Comparison of ENCODE assay signal across 7 mouse cellular contexts in the genomic region with DNA sequence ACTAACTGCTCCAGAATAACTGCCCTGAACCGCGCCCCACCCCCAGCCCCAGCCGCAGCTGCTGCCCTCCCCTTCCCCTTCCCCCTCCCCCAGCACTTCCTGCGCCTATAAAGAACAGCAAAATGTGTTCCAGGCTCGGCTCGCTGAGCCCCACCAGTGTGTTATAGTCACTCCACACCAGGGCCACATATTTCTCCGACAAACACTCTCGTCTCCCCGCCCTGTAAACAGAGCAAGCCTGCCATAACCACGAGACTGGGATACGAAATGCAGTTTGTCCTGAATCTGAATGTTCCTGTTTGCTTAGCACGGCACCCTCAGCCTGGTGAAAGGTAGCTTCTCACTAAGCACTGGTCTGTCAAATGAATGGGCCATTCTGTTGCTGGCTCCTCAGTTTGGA. TPM values are rescaled to one million over a fixed set of nuclear protein-coding genes. Genes with fewer than 3 reads are reported as not detected.
DNase-seq lines count a peak whose midpoint lies in the region; ATAC-seq and TF ChIP-seq lines count a peak whose summit lies in the region.

No protein-coding gene starts in this region.

- no peaks in the 10 kb centered on the region; the same call in 1 of the 2 replicates for H3K4me1 ChIP-seq in embryonic fibroblast, embryonic 13.5 days (ENCODE audit: control insufficient read depth, insufficient read depth, low read length)
- H3K4me1 ChIP-seq in hindbrain, embryonic 13.5 days (replicated peaks): peaks cover 42% of the 10 kb centered on the region
- peaks cover 20% of the 10 kb centered on the region for H3K4me1 ChIP-seq in liver, embryonic 16.5 days (ENCODE audit: control insufficient read depth, low read depth, low read length)
- peaks cover 43% of the 10 kb centered on the region for H3K4me1 ChIP-seq in neural tube, embryonic 15.5 days

- no peaks in the 10 kb centered on the region for H3K36me3 ChIP-seq in hindbrain, embryonic 13.5 days
- no peaks in the 10 kb centered on the region for H3K36me3 ChIP-seq in liver, embryonic 16.5 days (ENCODE audit: control insufficient read depth, insufficient read depth)
- H3K36me3 ChIP-seq in neural tube, embryonic 15.5 days: no peaks in the 10 kb centered on the region

- H3K27ac ChIP-seq in embryonic fibroblast, embryonic 13.5 days (ENCODE audit: insufficient read depth, low read length): peak overlapping the region; percentile 23
- H3K27ac ChIP-seq in hindbrain, embryonic 13.5 days: peak overlapping the region; percentile 73
- H3K27ac ChIP-seq in liver, embryonic 16.5 days (ENCODE audit: low read length): peak overlapping the region; percentile 67
- H3K27ac ChIP-seq in neural tube, embryonic 15.5 days (replicated peaks): peak overlapping the region; percentile 81

- peak; percentile 41; the same call in 1 of the 2 replicates for ATAC-seq in hindbrain, embryonic 13.5 days (ENCODE audit: low FRiP score)
- peak; percentile 47 for ATAC-seq in liver, embryonic 16.5 days (ENCODE audit: low read depth)
- no peak for ATAC-seq in neural tube, embryonic 15.5 days (ENCODE audit: low FRiP score)

- H3K9me3 ChIP-seq in hindbrain, embryonic 13.5 days: no peaks in the 10 kb centered on the region
- H3K9me3 ChIP-seq in liver, embryonic 16.5 days (replicated peaks; ENCODE audit: control insufficient read depth, low read length): no peaks in the 10 kb centered on the region
- no peaks in the 10 kb centered on the region for H3K9me3 ChIP-seq in neural tube, embryonic 15.5 days (replicated peaks)

- H3K27me3 ChIP-seq in hindbrain, embryonic 13.5 days: no peaks in the 10 kb centered on the region
- no peaks in the 10 kb centered on the region for H3K27me3 ChIP-seq in liver, embryonic 16.5 days (ENCODE audit: control insufficient read depth, insufficient read depth, low read depth, low read length)
- H3K27me3 ChIP-seq in neural tube, embryonic 15.5 days (replicated peaks): no peaks in the 10 kb centered on the region

- TF ChIP-seq POLR2A in embryonic fibroblast, embryonic 13.5 days (IDR thresholded peaks at IDR 0.05; ENCODE audit: low read depth, low read length): peak; percentile 51

- H3K4me3 ChIP-seq in embryonic fibroblast, embryonic 13.5 days (ENCODE audit: insufficient read depth, low read length): no peak overlapping the region
- H3K4me3 ChIP-seq in hindbrain, embryonic 13.5 days: 0 out of 2 replicates have a peak overlapping the region, but pooled peaks have one; percentile 2
- H3K4me3 ChIP-seq in liver, embryonic 16.5 days (ENCODE audit: low read depth, low read length): peak overlapping the region; percentile 36
- peak overlapping the region; percentile 19; the same call in 1 of the 2 replicates for H3K4me3 ChIP-seq in neural tube, embryonic 15.5 days (replicated peaks)

- intact Hi-C loops in left cerebral cortex, postnatal 36 days (cut with DNase I): no loop called here

- H3K9ac ChIP-seq in hindbrain, embryonic 13.5 days: peak overlapping the region; percentile 51; the same call in 1 of the 2 replicates
- H3K9ac ChIP-seq in liver, embryonic 16.5 days (ENCODE audit: low read depth, low read length): peak overlapping the region; percentile 44
- no peak overlapping the region; the same call in 1 of the 2 replicates for H3K9ac ChIP-seq in neural tube, embryonic 15.5 days (replicated peaks)

- peak overlapping the region; percentile 43 for H3K4me2 ChIP-seq in hindbrain, embryonic 13.5 days
- H3K4me2 ChIP-seq in liver, embryonic 16.5 days (ENCODE audit: low read depth, low read length): peak overlapping the region; percentile 55
- peak overlapping the region; percentile 48 for H3K4me2 ChIP-seq in neural tube, embryonic 15.5 days

- 8% methylated on average over 12 of the region's 12 CpGs for WGBS in hindbrain, embryonic 13.5 days
- WGBS in liver, embryonic 16.5 days (ENCODE audit: insufficient replicate concordance): 3% methylated on average over 12 of the region's 12 CpGs
- WGBS in neural tube, embryonic 15.5 days: 1% methylated on average over 12 of the region's 12 CpGs

- no peak for TF ChIP-seq CTCF in embryonic fibroblast, embryonic 13.5 days (IDR thresholded peaks at IDR 0.05; ENCODE audit: borderline replicate concordance, insufficient read depth, low read length)

- peak; percentile 38 to 47 for DNase-seq in left cerebral cortex, postnatal 36 days (ENCODE audit: low spot score in 2 of 2)
- no peak for DNase-seq in left cerebral cortex, adult 11 months (ENCODE audit: low spot score)
- peak; percentile 47 for DNase-seq in R1 (ENCODE audit: low read depth, low spot score)

RNA-seq across cellular contexts. Expression of a gene that starts 2.5 kb away (rescaled TPM):
- 10 to 100 TPM; 59.7 to 61.7 TPM for total RNA-seq in left cerebral cortex, postnatal 36 days (2021)
- polyA plus RNA-seq in embryonic fibroblast, embryonic 13.5 days (2011; ENCODE audit: insufficient read length, low read depth, missing spikeins): not detected in 2 replicates
- 3.7 and 4.4 TPM in 2 replicates for polyA plus RNA-seq in hindbrain, embryonic 13.5 days (2015; fragmentation: Nextera tagmentation; extraction: Ambion mirVana)
- polyA plus RNA-seq in liver, embryonic 16.5 days (2015; fragmentation: Nextera tagmentation; extraction: Ambion mirVana): 0.04 TPM in 2 replicates
- polyA plus RNA-seq in neural tube, embryonic 15.5 days (2015; fragmentation: Nextera tagmentation; extraction: Ambion mirVana): 5.7 and 6.4 TPM in 2 replicates

RNA-seq across cellular contexts. Expression of a gene that starts 12.2 kb away (rescaled TPM):
- total RNA-seq in left cerebral cortex, postnatal 36 days (2021): 1 to 10 TPM; 2.1 to 2.3 TPM
- polyA plus RNA-seq in embryonic fibroblast, embryonic 13.5 days (2011; ENCODE audit: insufficient read length, low read depth, missing spikeins): 9.4 and 15.0 TPM in 2 replicates
- 5.5 and 5.9 TPM in 2 replicates for polyA plus RNA-seq in hindbrain, embryonic 13.5 days (2015; fragmentation: Nextera tagmentation; extraction: Ambion mirVana)
- polyA plus RNA-seq in liver, embryonic 16.5 days (2015; fragmentation: Nextera tagmentation; extraction: Ambion mirVana): 5.3 and 5.9 TPM in 2 replicates
- polyA plus RNA-seq in neural tube, embryonic 15.5 days (2015; fragmentation: Nextera tagmentation; extraction: Ambion mirVana): 7.7 and 13.9 TPM in 2 replicates

RNA-seq across cellular contexts. Expression of a gene that starts 20.9 kb away (rescaled TPM):
- 100 to 1,000 TPM; 109 to 111 TPM for total RNA-seq in left cerebral cortex, postnatal 36 days (2021)
- not detected in 2 replicates for polyA plus RNA-seq in embryonic fibroblast, embryonic 13.5 days (2011; ENCODE audit: insufficient read length, low read depth, missing spikeins)
- 42.0 and 44.5 TPM in 2 replicates for polyA plus RNA-seq in hindbrain, embryonic 13.5 days (2015; fragmentation: Nextera tagmentation; extraction: Ambion mirVana)
- polyA plus RNA-seq in liver, embryonic 16.5 days (2015; fragmentation: Nextera tagmentation; extraction: Ambion mirVana): 0.02 and 0.05 TPM in 2 replicates
- polyA plus RNA-seq in neural tube, embryonic 15.5 days (2015; fragmentation: Nextera tagmentation; extraction: Ambion mirVana): 43.3 and 52.0 TPM in 2 replicates

RNA-seq across cellular contexts. Expression of a gene that starts 35.9 kb away (rescaled TPM):
- total RNA-seq in left cerebral cortex, postnatal 36 days (2021): 100 to 1,000 TPM; 249 to 288 TPM
- polyA plus RNA-seq in embryonic fibroblast, embryonic 13.5 days (2011; ENCODE audit: insufficient read length, low read depth, missing spikeins): 0.73 and 1.3 TPM in 2 replicates
- 110 and 117 TPM in 2 replicates for polyA plus RNA-seq in hindbrain, embryonic 13.5 days (2015; fragmentation: Nextera tagmentation; extraction: Ambion mirVana)
- 0.20 and 0.42 TPM in 2 replicates for polyA plus RNA-seq in liver, embryonic 16.5 days (2015; fragmentation: Nextera tagmentation; extraction: Ambion mirVana)
- polyA plus RNA-seq in neural tube, embryonic 15.5 days (2015; fragmentation: Nextera tagmentation; extraction: Ambion mirVana): 117 and 137 TPM in 2 replicates

RNA-seq across cellular contexts. Expression of a gene that starts 47.4 kb away (rescaled TPM):
- 100 to 1,000 TPM; 159 to 168 TPM for total RNA-seq in left cerebral cortex, postnatal 36 days (2021)
- polyA plus RNA-seq in embryonic fibroblast, embryonic 13.5 days (2011; ENCODE audit: insufficient read length, low read depth, missing spikeins): 63.2 and 72.7 TPM in 2 replicates
- polyA plus RNA-seq in hindbrain, embryonic 13.5 days (2015; fragmentation: Nextera tagmentation; extraction: Ambion mirVana): 109 and 115 TPM in 2 replicates
- 38.0 and 38.6 TPM in 2 replicates for polyA plus RNA-seq in liver, embryonic 16.5 days (2015; fragmentation: Nextera tagmentation; extraction: Ambion mirVana)
- 128 TPM in 2 replicates for polyA plus RNA-seq in neural tube, embryonic 15.5 days (2015; fragmentation: Nextera tagmentation; extraction: Ambion mirVana)

Comparison
In these comparisons a context has a peak if more than half of its experiments do, and no peak if none do; other contexts are left out.
1. H3K27ac ChIP-seq: peak in every context shown above with its lines; median percentile 81 in neural tube, embryonic 15.5 days; 73 in hindbrain, embryonic 13.5 days; 67 in liver, embryonic 16.5 days; 23 in embryonic fibroblast, embryonic 13.5 days.
2. RNA of a gene that starts 20.9 kb away (polyA plus RNA-seq): 43.3 to 52.0 TPM in neural tube, embryonic 15.5 days and 42.0 to 44.5 TPM in hindbrain, embryonic 13.5 days; 0.02 to 0.05 TPM in liver, embryonic 16.5 days and not detected in embryonic fibroblast, embryonic 13.5 days; every median in the first group is over 10 times any median in the second.
3. Peak in every context shown above with its lines, with median percentiles within 50 percentile points of each other: H3K4me2 ChIP-seq.